Mouse (Mus musculus) adrenal gland, postnatal 10 days (tissue): ENCODE data around the gene Acin1. TPM values are rescaled to one million over a fixed set of nuclear protein-coding genes. Genes with fewer than 3 reads are reported as not detected.

Experiments used
- DNase-seq: peaks from one replicate; pipeline ENCODE4 v3.0.0; 2021; ENCODE audit warnings: mixed read lengths
- total RNA-seq, 2 experiments: library from RNA; stranded (reverse); gene quantifications; 2 replicates each; pipeline ENCODE4 v1.2.3; 2021

The Acin1 gene
- total RNA-seq, 2 experiments from 2014 or later: 132 to 167 TPM

GRCm38 (mm10) chr14:54698733-54699132 is 12.0 kb upstream of the Acin1 start, which contains the start of gene Gm29776:
Gene Gm29776 (minus strand): TSS chr14:54698833.
- DNase-seq: no peak

- no peak for DNase-seq
These were observed 10.0 kb upstream of the Acin1 start for GRCm38 (mm10) chr14:54696752-54697151.

- no peak for DNase-seq
These were observed 8.3 kb upstream of the Acin1 start for GRCm38 (mm10) chr14:54695042-54695441.

DNA sequence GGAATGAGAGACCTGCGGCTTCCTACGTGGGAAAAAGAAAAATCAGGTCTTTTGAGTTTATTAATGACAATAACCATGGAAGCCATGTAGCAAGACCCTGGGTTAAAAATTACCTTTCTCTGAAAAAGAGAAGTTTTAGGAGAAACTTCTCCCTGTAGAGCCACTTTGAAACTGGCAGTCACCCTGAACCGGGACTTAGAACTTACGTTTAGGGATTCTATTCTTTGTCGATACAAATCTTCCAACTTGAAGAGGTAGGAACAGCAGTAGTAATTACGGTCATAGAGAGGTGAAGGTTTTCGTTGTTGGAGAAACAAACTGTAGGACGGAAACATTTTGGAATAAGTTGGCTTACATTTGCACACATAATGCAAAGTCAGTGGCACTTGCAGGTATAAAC is 520 bp upstream of the Acin1 start:
- no peak for DNase-seq

DNA sequence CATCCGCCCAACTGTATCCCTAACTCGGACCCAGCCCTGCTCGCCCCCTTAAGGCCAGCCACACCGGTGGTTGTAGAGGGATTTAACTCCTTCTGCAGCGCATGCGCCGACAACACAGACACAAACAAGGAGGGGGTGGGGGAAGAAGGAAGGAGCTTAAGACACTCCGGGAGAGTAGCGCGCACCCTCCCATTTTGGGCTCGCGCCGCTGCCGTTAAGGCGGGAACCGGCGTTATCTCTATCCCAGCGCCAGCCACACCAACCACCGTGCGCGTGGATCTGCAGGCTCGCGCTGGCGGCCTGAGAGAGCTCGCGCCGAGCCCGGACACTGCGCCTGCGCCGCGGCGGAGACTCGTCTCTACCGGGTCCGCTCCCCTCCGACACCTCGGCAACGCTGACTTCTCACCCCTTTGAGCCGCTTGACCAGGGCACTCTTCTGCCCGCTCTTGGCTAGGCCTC is 639 bp downstream of the Acin1 start, which contains the start of gene 1700123O20Rik:
Gene 1700123O20Rik (plus strand): TSS at position 154 of the 459 bp plus-strand sequence.
- DNase-seq: peak; percentile 82

- no peak for DNase-seq
These were observed 1.3 kb downstream of the Acin1 start for GRCm38 (mm10) chr14:54685471-54685870.

GRCm38 (mm10) chr14:54682396-54682795 is 4.3 kb downstream of the Acin1 start:
- no peak for DNase-seq

DNA sequence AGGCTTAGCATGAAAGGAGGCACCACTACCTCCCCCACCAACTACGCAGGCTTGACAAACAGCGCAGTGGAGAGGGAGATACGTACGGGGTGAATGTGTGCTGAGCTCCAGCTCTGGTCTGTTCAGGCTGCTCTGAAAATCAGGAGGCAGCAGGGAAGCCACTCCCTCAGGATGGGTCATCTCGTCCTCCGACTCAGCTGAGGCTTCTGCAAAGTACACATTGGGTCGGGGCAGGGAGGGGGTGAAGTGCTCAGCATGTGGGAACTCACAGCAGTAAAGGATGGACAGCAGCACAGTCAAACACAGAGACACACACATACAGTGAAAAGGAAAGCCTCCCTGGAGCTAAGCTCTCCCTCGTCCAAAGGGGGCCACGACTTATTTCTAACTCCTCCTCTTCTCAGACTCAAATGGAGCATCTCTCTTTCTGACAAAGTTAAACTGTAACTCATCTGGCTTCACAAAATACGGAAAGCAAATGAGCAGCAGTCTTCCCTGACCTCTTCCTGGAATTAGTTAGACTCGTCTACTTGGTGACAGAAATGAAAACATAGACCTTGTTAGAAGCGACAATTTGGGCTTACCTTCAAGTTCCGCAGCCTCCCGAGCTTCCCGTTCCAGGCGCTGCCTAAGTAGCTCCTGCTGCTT is 8.0 kb downstream of the Acin1 start:
- DNase-seq: no peak

DNA sequence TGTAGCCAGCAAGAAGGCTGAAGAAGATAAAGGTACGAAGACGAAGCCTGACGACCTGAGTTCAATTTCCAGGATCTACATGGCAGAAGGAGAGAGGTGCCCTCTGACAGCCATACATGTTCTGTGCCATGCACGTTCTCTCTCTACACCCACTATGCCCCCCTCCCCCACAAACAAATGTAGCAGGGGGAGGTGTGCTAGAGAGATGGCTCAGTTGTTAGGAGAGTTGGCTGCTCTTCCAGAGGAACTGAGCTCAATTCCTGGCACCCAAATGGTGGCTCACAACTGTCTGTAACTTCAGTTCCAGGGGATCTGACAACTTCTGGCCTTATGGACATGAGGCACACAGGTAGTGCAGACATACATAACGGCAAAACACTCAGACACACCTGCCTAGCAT is 10.4 kb downstream of the Acin1 start:
- DNase-seq: no peak

- no peak for DNase-seq
These were observed 12.4 kb downstream of the Acin1 start for GRCm38 (mm10) chr14:54674317-54674716.

GRCm38 (mm10) chr14:54669381-54669780 is 17.4 kb downstream of the Acin1 start:
- DNase-seq: peak; percentile 56

DNA sequence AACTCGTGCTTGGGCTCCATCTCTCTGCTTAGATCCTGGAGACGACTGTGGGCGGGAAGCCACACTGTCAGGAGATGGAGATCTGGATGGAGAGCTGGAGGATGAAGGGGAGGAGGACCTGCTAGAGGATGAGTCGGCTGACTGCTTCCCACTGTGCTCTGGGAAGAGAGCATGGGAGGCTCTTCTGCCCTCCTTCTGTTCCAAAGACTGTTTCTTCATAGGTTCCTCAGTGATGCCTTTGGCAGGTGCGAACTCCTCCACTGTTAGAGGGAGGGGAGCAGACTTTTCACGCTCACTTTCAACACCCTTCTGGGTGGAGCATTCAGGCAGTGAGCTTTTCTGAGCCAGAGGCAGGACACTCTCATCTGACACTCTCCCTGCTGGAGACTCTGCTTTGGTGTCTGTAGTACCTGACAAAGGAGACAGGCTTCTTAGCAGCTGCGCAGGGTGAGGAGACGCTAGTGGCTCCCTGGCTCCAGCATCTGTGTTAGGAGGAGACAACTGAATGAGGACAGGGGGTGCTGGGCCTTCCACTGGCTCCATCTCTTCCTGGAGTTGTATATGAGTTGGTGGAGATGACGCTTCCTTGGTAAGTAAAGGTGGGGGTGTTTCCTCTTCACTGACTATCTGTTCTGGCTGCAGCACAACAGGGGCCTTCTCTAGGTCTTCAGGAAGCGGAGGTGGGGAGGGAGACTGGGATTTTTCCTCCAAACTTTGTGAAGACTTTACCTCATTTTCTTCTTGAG is 22.1 kb downstream of the Acin1 start:
- no peak for DNase-seq

GRCm38 (mm10) chr14:54660009-54660408 is 26.7 kb downstream of the Acin1 start:
- DNase-seq: no peak

GRCm38 (mm10) chr14:54653496-54653895 is 33.2 kb downstream of the Acin1 start:
- peak; percentile 92 for DNase-seq

GRCm38 (mm10) chr14:54652787-54653186 is 33.9 kb downstream of the Acin1 start:
- DNase-seq: no peak

DNA sequence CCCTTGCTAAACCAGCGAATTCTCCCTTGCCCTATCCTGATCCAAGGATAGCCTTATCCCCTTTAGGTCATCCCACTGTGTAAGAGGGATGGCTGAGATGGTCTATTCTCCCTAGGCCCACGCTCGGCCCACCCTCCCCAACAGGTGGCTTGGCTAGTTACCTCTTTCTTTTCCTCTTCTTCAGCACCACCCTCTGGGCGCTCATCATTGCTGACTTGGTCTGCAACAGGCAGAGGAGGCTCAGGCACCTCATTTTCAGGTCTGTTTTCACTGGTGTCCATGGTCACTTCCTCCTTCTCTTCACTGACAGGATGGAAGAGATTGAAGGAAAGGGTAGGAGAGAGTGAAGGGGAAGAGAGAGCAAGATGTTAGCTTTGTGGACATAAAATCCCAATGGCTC is 35.2 kb downstream of the Acin1 start:
- no peak for DNase-seq

DNA sequence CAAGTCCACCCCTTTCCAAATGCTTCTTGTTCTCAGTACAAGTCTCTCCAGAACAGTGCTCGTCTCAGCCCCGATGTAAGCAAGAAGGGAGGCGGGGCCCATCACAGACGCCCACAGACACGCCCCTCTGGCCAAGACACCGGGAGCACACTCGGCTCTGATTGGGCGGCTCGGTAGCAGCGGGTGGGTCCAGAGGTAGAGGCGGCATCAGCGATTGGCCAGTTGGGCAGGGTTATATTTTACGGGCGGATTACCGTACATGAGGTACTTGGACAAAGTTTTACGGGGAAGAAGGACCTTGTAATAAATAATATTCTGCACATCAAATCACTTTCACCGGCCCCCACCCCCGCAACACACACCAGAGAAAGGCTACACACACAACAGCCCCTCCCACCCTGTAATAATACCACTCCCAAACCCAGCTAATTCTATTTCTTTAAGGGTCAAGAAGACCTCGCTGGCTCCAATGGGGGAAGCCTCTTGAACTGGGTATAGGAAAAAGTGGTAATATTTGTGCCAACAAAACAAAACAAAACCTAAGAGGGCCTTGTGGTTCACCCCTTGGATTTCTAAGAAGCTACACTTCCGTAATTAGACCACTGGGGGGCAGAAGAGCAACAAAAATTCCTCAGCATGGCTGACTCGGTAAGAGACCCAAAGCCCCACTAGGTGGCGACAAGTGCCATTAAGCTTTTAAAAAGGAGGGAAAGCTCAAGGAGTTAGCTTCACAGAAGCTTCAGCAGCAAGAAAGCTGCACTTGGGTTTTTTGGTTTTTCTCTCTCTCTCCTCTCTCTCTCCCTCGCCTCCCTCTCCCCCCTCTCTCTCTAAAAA is 35.9 kb downstream of the Acin1 start:
- DNase-seq: peak; percentile 89

GRCm38 (mm10) chr14:54647900-54648299 is 38.8 kb downstream of the Acin1 start:
- no peak for DNase-seq

GRCm38 (mm10) chr14:54646898-54647636 is 39.7 kb downstream of the Acin1 start:
- no peak for DNase-seq

DNA sequence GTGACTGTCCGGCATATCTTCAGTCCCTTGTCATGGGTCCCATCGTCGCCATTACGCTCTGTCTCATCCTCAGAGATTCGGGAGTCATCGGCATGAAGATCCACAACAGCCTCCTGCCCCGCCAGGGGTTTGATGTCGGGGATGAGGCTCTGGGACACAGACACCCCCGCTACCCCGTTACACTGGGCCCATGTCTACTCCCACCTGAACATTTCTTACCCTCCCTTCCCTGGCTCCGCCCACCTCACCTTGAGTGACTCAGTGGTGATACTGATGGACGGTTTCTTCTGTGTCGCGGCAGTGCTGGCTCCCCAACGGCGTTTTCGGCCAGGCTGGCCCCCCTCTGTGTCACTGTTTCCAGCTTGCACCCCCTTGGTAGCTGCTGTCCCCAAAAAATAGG is 40.3 kb downstream of the Acin1 start:
- no peak for DNase-seq

GRCm38 (mm10) chr14:54644294-54644693 is 42.4 kb downstream of the Acin1 start:
- no peak for DNase-seq

DNA sequence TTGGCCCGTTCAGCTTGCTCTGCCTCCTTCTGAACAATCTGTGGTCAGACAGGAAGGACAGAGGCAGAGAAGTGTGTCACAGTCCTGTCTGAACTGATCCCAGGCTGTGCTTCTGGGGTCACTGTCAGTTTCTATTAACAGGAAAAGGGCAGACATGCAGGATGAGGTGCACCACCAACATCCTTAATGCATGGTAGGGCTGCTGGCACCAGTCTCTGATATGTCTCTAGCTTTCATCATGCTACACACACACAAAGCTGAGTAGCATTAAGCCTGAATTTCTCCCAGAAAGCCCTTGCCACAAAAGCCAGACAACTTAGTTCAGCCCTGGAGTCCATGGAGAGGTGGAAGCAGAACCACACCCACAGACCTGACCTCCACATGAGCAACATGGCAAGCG is 43.7 kb downstream of the Acin1 start:
- no peak for DNase-seq
